Mouse (Mus musculus): ENCODE measurements around the gene Tmem229b. TPM values are rescaled to one million over a fixed set of nuclear protein-coding genes. Genes with fewer than 3 reads are reported as not detected.
"Not testable (repeated sequence)": the region's sequence is repeated elsewhere in the genome, so short reads cannot be mapped to it uniquely, and the experiment has no call there.

The Tmem229b gene
- polyA plus RNA-seq, 2 experiments from 2014 or later = 33.4 to 52.5 TPM

DNA sequence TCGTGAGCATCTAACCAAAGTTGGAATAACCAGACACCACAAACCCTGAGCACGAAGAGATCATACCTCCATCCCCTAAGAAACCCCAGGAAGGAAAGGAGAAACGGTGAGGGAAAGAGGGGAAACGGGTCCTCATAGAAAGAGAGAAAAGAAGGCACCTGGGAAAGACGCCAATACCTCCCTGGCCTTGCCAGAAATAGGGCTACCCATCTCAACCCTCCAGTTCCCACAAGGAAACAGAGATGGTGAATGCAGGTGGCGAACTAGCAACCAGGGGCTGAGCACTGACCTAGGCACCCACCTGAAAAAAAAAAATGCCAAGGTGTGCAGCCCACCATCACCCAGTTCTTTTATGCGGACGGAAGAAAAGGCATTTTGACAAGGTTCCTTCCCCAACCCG, 1.4 kb downstream of the Tmem229b start:
- no peak for ATAC-seq

DNA sequence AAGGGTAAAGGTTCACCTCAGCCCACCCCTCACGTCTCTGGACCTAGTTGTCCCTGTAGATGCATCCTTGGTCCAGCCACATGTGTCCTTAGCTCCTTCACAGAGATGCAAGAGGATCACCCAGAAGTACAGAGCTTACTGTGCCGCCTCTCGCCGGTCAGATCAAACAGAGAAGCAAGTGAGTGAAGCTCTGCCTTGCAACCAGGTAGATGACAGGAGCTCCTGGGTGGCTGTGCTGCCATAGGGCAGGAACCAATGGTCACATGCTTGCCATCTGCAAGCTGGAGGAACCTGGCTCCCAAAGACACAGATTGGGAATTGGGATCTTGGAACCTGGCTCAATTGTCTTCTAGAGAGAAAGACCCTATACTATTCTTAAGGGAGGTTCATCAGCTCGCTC, 2.0 kb downstream of the Tmem229b start:
- no peak for ATAC-seq

DNA sequence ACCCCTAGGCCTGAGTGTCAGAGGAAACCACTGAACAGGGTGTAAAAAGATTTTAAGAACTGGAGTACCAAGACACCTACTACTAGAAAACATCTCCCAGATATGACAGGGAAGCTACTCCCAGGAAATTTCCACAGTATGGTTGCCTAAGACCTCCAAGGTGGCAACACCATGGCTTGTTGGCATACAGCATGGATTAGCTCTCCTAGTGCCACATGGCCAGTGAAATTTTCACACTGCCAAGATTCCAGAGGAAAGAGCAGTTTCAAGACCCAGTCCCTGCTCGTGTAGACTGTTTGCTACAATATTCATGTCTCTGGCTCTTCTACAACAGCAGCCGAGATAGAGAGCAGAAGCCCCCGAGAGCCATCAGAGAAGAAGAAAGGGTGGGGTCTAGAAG, 4.4 kb downstream of the Tmem229b start:
- no peak for ATAC-seq

DNA sequence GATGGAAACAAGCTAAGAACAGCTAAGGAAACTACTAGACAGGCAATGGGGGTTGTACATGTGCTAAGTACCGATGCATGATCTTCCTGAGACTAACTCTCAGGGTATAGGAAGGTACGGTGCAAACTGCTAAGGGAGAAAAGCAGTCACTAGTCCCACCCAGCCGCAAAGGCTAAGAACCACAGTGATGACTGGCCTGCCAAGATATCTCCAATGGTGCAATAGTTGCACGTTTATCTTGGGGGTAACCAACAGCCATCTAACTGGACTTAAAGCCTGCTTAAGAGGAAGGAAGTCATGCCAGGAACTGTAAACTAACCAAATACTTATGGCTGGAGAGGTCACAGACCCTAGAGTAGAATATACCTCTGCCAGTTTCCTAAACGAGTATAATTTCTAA, 5.0 kb downstream of the Tmem229b start:
- no peak for ATAC-seq

DNA sequence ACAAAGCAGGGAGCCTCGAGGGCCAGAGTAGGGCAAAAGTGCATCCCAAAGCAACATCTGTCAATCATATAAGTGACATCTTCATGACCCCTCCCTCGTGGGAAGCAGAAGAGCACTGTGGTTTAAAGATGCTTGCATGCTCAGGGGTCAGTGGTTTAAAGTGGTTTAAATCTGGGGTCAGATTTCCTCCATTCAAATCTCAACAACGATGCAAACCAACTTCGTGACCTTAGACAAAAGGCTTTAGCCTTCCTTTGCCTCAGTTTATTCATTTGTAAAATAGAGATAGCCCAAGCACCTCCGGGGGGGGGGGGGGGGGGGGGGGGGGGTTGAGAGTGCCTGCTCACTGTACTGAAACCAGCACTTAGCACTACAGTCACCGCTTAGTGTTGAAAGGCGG, 10.7 kb downstream of the Tmem229b start:
- ATAC-seq = no peak

DNA sequence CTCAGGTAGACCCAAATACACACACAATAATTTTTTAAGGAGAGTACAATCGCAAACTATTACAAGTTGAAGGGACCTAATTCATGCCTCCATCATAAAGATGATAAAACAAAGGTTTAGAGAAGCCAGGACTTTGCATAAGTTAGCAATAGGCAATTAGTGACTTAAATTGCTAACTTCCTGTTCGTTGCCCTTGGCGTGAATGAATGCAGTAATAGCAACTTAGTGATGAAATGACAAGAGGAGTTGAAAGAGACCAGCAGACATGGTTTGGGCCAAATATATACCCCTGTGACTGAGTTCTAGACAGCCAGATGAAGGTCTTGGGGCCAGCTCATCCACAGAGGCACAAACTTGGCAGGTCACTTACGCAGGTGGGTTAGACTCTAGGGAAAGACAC, 11.2 kb downstream of the Tmem229b start:
- ATAC-seq = no peak

DNA sequence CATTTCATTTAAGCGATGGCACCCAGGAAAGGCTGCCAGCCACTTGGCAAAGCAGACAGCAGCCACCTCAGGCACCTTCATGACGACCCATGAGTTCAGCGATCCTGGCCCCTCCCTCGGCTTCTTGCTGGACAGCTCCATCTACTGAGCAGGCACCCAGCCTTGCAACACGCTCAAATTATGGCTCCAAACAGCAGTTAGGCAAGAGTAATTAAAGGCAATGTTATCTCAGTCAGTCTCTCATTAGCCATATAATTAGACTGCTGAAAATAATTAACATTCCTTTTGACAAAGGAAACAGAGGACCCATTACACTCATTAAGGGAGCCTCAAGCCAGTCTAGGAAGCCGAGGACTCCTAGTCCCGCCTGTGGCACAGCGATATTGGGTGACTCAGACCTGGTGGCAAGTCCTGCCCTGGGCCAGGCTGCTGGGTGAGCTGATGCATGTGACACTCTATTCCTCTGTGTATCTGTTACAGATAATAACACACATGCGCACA, 19.8 kb downstream of the Tmem229b start:
- ATAC-seq = no peak

DNA sequence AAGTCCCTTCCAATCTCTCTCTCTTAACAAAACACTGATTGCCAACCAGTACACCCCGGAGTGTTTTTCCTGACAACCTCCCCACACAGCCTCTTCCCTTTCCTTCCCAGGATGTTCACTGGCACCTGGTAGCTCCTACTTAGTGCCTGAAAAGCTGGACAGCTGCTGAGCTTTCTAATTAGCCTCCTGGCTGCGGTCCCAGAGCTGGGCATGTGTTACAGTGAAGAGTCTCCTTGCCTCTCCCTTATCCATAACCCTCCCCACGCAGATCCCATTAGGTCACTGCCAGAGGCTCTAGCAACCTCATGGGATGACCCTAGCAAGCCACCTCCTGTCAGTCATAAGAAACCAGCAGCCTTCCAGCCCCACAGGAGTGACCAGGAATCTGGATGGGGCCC, 23.4 kb downstream of the Tmem229b start:
- ATAC-seq = no peak

DNA sequence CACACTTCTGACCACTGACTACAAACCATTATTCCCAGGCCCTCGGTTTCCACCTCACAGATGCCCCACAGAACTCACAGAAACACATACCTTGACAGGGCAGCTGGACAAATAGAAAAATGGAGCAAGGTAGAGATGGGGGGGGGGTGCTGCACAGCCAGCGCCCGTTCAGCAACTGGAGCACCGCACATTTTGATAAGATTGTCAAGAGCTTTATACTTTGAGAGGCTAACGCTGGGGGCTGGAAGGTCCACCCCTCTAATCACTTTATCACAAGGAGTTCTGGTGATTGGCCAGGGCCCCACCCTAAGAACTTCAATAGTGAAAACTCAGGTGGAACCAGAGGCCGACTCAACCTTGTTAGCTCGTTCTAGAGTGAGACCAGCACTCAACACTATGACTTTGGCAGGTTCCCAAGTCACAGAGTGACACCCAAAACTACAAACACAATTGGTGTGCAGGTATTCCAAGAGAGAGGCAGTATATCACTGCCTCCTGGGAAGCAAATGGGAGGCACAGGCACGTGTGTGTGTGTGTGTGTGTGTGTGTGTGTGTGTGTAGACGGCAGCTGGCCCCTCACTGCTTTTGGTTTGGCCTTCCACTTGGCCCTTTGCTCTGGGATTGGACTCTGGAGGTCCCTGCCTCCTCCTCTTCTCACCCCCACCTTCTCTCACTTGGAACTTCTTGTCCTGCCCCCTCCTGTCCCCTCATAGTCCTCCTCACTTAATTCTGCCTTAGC, 24.0 kb downstream of the Tmem229b start:
- no peak for ATAC-seq

DNA sequence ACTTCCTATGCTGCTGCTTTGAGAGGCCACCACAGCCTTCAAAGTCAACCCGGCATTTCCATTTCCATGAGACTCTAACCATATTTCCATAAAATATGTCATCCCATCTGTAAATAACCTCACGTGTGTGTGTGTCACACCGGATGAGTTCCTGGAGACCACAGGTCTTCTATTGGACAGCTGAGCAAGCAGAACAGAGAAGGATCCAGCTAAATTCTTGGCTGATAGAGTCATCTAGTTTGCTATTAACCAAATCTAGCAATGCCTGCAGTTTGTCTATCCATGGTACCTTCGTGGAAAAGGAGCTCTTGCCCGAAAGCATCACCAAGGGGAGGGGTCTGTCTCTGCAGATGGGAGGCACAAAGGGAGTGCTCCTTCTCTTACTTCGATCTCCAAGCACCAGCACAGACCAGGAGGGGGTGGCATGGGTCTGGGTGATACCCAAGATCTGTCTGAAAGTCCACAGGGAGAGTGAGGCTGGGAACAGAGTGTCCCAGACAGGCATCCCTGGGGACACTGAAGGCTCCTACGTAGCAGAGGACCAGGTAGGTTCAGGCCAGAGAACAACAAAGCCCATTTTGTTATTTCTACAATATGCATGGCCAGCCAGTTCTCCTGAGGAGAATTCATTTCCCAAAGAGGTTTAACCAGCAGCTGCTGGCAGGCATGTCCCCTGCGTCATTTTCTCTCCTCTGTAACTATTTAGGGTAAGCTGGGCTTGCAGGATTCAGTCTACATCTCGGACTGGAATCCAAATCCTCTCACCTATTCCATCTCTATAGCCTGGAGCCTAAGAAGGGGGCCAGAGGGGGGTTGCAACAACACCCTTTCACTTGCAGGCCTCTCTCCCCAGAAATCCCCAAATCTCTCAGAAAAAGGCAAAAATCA, 25.2 kb downstream of the Tmem229b start:
- ATAC-seq = no peak

DNA sequence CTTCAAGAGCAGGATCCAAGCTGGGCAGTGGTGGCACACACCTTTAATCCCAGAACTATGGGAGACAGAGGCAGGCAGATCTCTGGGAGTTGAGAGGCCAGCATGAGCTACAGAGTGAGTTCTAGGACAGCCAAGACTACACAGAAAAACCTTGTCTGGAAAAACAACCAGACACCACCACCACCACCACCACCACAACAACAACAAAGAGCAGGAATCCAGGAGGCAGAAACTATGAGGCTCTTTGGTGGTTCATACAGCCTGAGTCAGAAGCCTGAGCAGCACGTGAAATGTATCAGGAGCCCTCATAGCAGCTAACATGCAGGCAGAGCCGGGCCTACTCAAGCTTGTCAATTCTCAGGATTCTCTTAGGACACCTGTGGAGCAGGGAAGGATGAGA, 26.3 kb downstream of the Tmem229b start:
- ATAC-seq = peak; percentile 16

DNA sequence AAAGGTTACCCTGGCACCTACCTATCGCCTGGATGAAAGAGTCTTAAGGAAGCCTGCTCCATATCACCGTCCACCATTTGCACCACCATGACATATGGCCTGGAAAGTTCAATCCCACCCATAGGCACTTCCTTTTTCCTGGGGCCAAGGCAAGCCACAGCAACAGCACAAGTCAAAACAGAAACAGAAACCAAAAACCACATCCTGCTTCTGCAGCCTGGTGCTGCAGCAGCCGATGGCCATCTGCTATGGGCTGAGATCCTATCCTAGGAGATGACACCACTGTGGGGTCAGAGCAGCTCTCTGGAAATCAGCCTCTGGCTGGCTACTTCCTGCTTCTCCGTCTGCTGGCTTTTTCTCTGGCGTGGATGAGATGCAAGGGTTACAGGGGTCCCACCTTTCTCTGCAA, 26.7 kb downstream of the Tmem229b start:
- ATAC-seq = peak; percentile 95

DNA sequence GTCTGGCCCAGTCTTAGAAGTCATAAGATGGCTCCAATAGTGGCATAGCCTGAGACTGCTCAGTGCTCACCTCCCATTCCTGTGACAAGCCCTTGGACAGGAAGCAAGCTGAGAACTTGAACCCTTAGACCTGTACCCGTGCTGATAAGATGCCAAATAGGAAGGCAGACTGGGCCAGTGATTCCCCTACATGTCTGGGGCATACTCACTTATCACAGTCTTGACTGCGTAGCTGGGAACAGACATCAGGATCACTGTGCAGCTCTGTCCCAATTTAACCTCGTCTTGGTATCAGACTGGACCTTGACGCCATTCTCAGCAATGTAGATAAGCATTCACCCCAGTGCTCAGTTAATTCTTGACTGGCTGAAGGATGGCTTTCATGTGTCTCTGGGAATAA, 29.9 kb downstream of the Tmem229b start:
- no peak for ATAC-seq

DNA sequence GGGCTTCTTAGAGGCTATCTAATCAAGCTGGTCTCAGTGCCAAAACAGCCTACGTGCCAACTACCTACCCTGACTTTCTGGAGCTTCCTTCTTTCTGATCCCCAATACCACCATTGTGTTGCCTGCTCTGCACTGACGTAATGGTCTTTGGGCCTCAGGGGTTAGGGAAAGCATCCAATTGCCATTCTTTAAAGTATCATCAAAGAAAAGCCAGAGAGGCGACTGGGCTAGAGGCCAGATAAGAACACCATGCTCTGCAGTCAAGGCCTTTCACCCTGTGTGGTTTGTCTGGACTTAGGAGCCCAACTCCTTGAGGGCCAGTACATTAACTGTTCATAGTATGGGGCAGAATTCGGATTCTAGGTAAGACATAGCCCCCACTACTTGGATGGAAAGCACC, 30.3 kb downstream of the Tmem229b start:
- no peak for ATAC-seq

DNA sequence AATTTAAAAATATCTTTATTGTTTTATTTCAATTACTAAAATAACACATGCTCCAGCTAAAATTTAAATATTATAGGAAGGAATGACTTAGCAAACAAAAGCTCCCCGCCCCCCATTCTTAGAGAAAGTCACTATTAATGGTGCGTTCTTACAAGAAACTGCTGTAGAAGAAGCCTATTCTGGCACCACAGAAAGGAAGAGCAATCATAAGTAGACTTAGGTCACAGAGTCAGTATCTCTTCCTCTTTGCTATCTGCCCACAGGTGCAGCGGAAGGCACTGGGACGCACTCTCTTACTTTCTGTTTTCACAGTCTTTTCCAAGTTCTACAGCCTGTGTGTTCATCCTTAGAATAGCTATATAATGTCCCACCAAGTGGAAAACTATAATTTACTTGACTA, 31.6 kb downstream of the Tmem229b start:
- ATAC-seq = no peak

DNA sequence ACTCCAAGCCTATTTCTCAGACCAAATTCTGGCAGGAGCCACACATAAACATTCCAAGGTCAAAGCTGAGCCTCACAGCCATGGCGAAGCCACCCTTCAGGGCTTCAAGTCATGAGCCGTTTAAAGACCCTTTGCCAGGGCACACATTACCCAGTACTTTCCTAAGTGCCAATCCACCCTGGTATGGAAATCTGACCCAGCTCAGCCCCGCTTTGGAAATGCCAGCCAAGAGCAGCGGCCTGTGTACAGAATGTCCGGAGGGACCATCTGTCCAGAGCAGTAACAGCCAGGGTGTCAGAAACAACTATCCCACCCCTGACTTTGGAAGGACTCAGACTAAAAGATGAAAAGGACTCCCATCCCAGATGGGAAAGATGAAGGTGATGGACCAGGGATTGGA, 32.7 kb downstream of the Tmem229b start:
- no peak for ATAC-seq

DNA sequence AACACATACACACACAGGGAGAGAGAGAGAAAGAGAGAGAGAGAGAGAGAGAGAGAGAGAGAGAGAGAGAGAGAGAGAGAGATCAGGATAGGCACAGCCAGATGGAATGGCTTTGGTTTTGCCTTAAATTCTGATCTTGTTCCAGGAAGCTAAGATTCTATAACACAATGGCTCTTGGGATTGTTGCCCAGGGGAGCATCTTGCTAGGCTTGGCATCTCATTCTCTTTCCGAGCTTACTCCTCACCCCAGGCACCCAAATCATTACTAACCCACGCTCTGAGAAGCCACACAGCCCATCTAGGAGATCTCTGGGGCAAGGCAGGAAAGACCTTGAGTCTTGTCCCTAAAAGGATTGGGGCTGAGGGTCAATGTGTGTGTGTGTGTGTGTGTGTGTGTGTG, 33.6 kb downstream of the Tmem229b start:
- ATAC-seq = no peak

DNA sequence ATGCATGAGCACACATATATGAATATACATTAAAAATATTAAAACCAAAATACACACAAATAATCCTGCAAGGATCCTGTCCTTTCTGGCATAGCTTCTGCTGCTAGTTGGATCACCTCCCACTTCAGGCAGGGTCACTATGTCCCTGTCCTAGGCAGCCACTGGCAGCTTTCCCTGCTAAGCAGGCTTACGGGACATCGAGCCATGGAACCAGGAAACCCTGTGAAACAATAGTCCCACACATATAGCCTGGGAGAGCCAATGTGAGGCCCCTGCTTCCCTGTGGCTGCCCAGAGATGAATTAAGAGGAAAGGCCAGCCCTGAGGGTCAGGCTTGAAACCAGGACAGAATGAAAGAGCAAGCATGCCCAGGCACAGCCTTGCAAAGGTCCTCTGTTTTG, 35.8 kb downstream of the Tmem229b start:
- ATAC-seq = no peak

DNA sequence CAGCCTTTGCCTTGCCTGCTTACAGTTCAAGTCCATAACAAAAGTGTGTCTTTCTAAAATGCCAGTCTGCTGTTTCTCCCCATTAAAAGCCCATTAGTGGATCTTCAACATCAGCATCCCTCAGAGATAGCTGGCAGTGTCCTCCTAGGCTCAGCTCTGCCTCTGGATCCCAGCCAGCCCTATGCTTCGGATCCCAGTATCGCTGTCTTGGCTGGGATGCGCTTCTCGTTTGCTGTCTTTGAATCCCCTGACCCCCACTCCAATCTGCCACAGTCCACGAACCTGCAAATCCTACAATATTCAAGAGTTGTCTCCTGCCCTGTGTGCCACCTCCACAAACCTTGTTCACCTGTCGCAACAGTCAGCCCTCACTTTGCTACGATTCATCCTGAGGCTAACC, 36.7 kb downstream of the Tmem229b start:
- no peak for ATAC-seq

DNA sequence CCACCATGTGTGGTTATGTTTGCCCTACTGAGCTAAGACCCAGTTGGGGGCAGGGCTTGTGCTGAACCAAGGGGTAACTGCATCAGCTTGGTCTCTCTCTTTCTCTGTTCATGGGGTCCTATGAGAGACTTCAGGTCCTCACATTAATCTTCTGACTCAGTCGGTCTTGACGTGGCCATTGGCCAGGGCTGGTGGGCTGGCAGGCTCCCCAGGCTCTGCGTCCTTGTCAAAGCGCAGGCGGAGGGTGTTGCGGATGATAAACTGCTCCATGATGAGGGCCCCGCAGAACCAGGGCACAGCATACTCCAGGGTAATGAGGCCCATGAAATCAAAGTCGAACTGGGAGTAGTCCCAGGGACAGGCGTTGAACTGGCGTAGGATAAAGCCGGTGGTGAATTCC, 42.9 kb downstream of the Tmem229b start:
- ATAC-seq = not testable (repeated sequence)

DNA sequence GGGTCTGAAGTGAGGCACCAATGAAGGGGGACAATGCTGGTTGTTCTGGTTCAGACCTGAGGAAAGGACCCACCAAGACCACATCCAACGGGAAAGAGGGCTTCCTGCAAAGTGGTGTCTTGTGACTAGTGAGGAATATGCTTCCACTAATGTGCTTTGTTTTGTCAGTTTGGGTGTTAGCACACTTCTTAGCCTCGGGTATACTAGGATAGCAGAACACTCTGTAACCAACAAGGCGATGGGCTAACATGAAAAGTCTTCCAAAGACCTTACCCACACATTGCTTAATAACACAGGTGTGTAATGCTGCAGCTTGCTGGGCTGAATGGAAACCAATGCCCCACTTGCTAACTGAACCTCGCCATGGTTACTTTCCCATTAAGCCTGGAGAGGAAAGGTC, 51.0 kb downstream of the Tmem229b start:
- ATAC-seq = no peak

DNA sequence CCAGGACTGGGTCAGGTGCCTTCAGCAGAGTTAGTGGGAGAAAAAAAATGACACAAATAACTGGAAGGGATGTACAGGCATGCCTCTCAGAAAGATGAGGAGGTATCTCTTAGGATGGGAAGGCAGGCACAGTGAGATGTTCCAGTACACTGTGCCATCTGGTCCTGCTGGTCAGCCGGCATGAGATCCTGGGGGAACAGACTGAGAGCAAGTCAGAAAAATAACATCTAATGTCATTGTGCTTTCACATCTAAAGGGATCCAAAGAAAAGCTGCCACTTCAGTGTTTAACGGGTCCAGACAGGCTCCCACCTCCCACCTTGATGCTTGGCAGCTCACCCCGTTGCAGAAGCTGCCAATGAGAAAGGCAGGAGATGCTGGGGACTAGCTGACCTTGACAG, 54.9 kb downstream of the Tmem229b start:
- ATAC-seq = no peak

DNA sequence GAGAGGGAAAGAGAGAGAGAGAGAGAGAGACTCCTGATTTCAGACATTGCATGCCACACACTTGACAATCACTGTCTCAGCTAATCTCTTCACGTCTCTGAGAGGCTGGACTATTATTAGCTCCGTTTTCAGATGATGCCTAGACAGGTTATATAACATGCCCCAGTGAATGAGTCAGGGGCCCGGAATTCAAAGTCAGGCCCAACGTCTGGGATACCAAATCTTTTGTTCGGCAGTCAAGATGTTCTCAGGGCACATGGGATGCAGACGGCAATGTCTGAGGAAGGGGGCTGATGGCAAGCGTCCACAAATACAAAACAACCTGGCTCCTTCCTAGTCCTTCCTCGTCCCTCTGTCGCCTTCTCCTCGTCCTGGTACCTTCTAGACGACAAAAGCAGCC, 55.4 kb downstream of the Tmem229b start:
- no peak for ATAC-seq

DNA sequence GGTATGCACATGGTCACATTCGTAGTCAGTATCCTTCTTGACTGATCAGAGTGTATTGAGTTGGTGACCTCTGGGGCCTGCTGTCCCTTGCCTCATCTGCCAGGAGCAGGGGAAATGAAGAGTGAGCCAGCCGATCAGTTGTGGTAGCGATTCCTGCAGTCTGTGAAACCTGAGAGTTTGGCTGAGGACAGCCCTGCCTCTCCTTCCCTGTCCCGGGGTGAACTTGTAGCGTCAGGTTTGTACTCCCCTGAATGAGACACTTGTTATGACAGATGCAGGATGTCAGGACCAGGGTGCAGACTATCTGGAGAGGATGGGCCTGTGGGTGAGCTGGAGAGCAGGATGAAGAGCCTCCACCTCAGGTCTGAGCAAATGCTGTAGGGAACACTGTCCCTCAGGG, 59.8 kb downstream of the Tmem229b start:
- ATAC-seq = no peak

Data from CD4-positive, CD25-positive, alpha-beta regulatory T cell, adult 4 months (primary cell).